Mouse (Mus musculus) heart, adult 9 months (tissue): ENCODE measurements around the gene Nfatc4.

Experiments
- DNase-seq, 2 experiments: peaks; one replicate each; pipeline ENCODE4 v3.0.0; 2022; ENCODE audit warnings: low spot score in 2 of 2

The Nfatc4 gene

GRCm38 (mm10) chr14:55853621-55854285 is 30.8 kb downstream of the Nfatc4 start, which contains the start of gene Nynrin:
Nynrin (plus strand) TSS chr14:55854010.
- DNase-seq: peak; percentile 67 to 76

- no peak for DNase-seq
These were observed 31.6 kb downstream of the Nfatc4 start for GRCm38 (mm10) chr14:55854406-55855100.

GRCm38 (mm10) chr14:55855101-55855561 is 32.2 kb downstream of the Nfatc4 start:
- peak; percentile 32 to 44 for DNase-seq

GRCm38 (mm10) chr14:55857588-55857987 is 34.6 kb downstream of the Nfatc4 start:
- no peak for DNase-seq

- DNase-seq: no peak
These were observed 39.2 kb downstream of the Nfatc4 start for GRCm38 (mm10) chr14:55862186-55862585.

- no peak for DNase-seq
These were observed 40.0 kb downstream of the Nfatc4 start for GRCm38 (mm10) chr14:55862970-55863369.

GRCm38 (mm10) chr14:55863773-55864172 is 40.8 kb downstream of the Nfatc4 start:
- peak; percentile 62 to 79 for DNase-seq

GRCm38 (mm10) chr14:55866962-55867361 is 44.0 kb downstream of the Nfatc4 start:
- peak in 1 of 2 experiments; percentile 54 for DNase-seq

GRCm38 (mm10) chr14:55868230-55869026 is 45.5 kb downstream of the Nfatc4 start:
- no peak for DNase-seq

- no peak for DNase-seq
These were observed 46.6 kb downstream of the Nfatc4 start for GRCm38 (mm10) chr14:55869538-55869937.

- no peak for DNase-seq
These were observed 49.1 kb downstream of the Nfatc4 start for GRCm38 (mm10) chr14:55872039-55872438.

GRCm38 (mm10) chr14:55872551-55872950 is 49.6 kb downstream of the Nfatc4 start:
- DNase-seq: no peak

- DNase-seq: no peak
These were observed 50.3 kb downstream of the Nfatc4 start for GRCm38 (mm10) chr14:55873242-55873713.

GRCm38 (mm10) chr14:55873714-55874683 is 51.1 kb downstream of the Nfatc4 start:
- DNase-seq: peak in 1 of 2 experiments; percentile 69

GRCm38 (mm10) chr14:55877469-55878315 is 54.7 kb downstream of the Nfatc4 start:
- no peak for DNase-seq

GRCm38 (mm10) chr14:55878316-55878940 is 55.5 kb downstream of the Nfatc4 start:
- DNase-seq: no peak

GRCm38 (mm10) chr14:55879623-55880022 is 56.7 kb downstream of the Nfatc4 start:
- peak in 1 of 2 experiments; percentile 54 for DNase-seq

- DNase-seq: no peak
These were observed 58.0 kb downstream of the Nfatc4 start for GRCm38 (mm10) chr14:55880982-55881381.

GRCm38 (mm10) chr14:55882171-55882641 is 59.3 kb downstream of the Nfatc4 start:
- no peak for DNase-seq
